Mouse (Mus musculus): ENCODE data around the gene Crip1.

GRCm38 (mm10) chr12:113114856-113115538 is 31.1 kb upstream of the Crip1 start:
- no peak for TF ChIP-seq EP300 (IDR thresholded peaks at IDR 0.05; ENCODE audit: insufficient read depth, low read depth, low read length)
- no peak for TF ChIP-seq CTCF (IDR thresholded peaks at IDR 0.05)

All from heart, adult 2 months (tissue).